Mouse (Mus musculus) stomach, adult 2 months (tissue): ENCODE results near the gene Nubpl. TPM values are rescaled to one million over a fixed set of nuclear protein-coding genes. Genes with fewer than 3 reads are reported as not detected.

ENCODE experiments used
- polyA plus RNA-seq: library from polyadenylated mRNA; depleted of rRNA; stranded (reverse); fragments of >200 nt; gene quantifications from 2 replicates; pipeline ENCODE4 v1.2.3, GENCODE M21; 2012; rRNA removed

Gene Nubpl
- polyA plus RNA-seq, result 0.28 and 0.49 TPM in 2 replicates

DNA sequence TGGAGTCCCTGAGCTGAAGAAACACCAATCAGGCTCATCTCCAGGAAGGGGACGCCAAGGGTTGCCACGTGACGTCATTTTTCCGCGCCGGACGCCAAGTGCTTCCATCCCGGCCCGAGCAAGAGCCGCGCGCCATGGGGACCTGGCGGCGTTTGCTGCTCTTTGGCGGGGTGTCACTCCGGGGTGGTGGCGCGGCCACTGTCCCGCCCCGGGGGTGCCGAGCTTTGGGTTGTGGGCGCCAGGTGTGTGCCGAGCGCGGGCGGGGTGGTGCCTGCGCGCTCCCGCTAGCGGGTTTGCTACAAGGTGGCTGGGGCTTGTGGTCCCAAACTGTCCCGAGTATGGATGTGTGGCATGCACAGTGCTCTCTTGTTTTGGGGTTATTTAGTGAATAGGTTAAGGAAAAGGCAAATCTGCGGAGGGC is at the start of gene Nubpl:
TSS of gene Nubpl (plus strand) at position 88 of the 421 bp plus-strand sequence.

Other genes starting within 250 kb of the Nubpl start
- gene Heatr5a, start 126.4 kb upstream of the Nubpl start, polyA plus RNA-seq, result 10.8 and 19.2 TPM in 2 replicates
- 1.3 and 1.7 TPM in 2 replicates for gene Dtd2, start 91.2 kb upstream of the Nubpl start, polyA plus RNA-seq
- not detected in 2 replicates for gene Gpr33, start 69.7 kb upstream of the Nubpl start, polyA plus RNA-seq